ENCODE assay signal across 27 mouse cellular contexts in the genomic region with DNA sequence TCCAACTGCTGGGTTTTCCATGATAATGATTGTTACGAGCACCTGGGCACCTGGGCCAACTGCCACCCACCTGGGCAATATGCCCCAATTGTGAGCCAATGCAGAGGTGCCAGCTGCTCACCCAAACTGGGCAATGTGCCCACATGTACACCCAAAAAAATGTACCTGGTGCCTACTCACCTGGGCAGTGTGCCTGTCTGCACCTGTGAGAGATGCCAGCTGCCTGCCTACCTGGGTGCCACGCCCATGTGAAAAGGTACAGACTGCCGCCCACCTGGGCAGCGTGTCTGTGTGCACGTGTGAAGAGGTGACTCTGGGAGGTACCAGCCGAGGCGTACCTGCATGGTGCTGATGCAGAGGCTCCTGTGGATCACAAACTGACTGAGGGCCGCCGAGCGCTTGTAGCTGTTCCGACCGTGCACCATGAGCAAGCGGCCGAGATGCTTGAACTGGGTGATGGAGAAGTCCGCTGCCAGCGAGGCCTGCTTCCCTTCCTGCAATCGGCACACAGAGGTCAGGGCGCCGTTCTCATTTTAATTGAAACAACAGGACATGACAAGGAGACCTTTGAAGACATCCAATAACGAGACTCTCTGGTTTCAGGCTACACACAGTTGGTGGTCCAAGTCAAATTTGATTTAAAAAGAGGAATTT. TPM values are rescaled to one million over a fixed set of nuclear protein-coding genes. Genes with fewer than 3 reads are reported as not detected.
DNase-seq lines count a peak whose midpoint lies in the region; ATAC-seq and TF ChIP-seq lines count a peak whose summit lies in the region.
"Had no signal": no experiment of that assay in that cellular context is flagged by ENCODE, and none has a peak within 500 bp of the region (broad histone marks: within the 10 kb centered on the region; RNA-seq: fewer than 3 reads in every experiment).

No protein-coding gene starts in this region.

- H3K9ac ChIP-seq in kidney, postnatal 0 days (ENCODE audit: low read depth, low read length): no peak overlapping the region
- H3K9ac ChIP-seq in neural tube, embryonic 15.5 days (replicated peaks): no peak overlapping the region
- H3K9ac ChIP-seq: hindbrain, embryonic 13.5 days; liver, embryonic 15.5 days; lung, embryonic 14.5 days had no signal

- peak; percentile 30 for DNase-seq in embryo, embryonic 10.5 days (ENCODE audit: low spot score)
- no peak for DNase-seq in embryo, embryonic 10 days (ENCODE audit: low spot score)
- DNase-seq in kidney, postnatal 0 days (ENCODE audit: low spot score): peak; percentile 23
- DNase-seq in kidney, adult 8-10 months: no peak
- no peak for DNase-seq in G1E (ENCODE audit: low spot score)
- DNase-seq in fat pad, adult 2 months (ENCODE audit: extremely low read depth, low read depth, low spot score): peak; percentile 54
- DNase-seq: adrenal gland, postnatal 10 days; cerebellum, adult 11 months; cerebellum, adult 9-10 months; cerebellum, postnatal 36 days; gastrocnemius, postnatal 10 days; heart, postnatal 36 days; kidney, postnatal 25 days; liver; lung, embryonic 14.5 days; lung, postnatal 14 days; right cerebral cortex, adult 18-20 months; right cerebral cortex, postnatal 4 days; thymus, adult 2 months; thymus, postnatal 36 days had no signal

- no peak overlapping the region for H3K4me3 ChIP-seq in kidney, postnatal 0 days (replicated peaks; ENCODE audit: low read depth, low read length)
- H3K4me3 ChIP-seq in G1E (ENCODE audit: low read depth, low read length): peak overlapping the region; percentile 40; the same call in 1 of the 2 replicates
- no peak overlapping the region for H3K4me3 ChIP-seq in neural tube, embryonic 15.5 days (replicated peaks)
- H3K4me3 ChIP-seq: hindbrain, embryonic 13.5 days; liver, embryonic 15.5 days had no signal

- H3K9me3 ChIP-seq in kidney, postnatal 0 days (replicated peaks; ENCODE audit: low read length): no peaks in the 10 kb centered on the region
- H3K9me3 ChIP-seq in G1E (replicated peaks): peaks cover 87% of the 10 kb centered on the region
- H3K9me3 ChIP-seq in neural tube, embryonic 15.5 days (replicated peaks): no peaks in the 10 kb centered on the region
- H3K9me3 ChIP-seq: hindbrain, embryonic 13.5 days; liver, embryonic 15.5 days had no signal

- H3K4me1 ChIP-seq in kidney, postnatal 0 days (replicated peaks; ENCODE audit: insufficient read depth, low read length): no peaks in the 10 kb centered on the region
- H3K4me1 ChIP-seq in G1E (ENCODE audit: insufficient read depth, low read depth, low read length): no peaks in the 10 kb centered on the region
- H3K4me1 ChIP-seq in neural tube, embryonic 15.5 days: no peaks in the 10 kb centered on the region
- H3K4me1 ChIP-seq: liver, embryonic 15.5 days had no signal

- H3K27me3 ChIP-seq in kidney, postnatal 0 days (ENCODE audit: insufficient read depth, low read length): no peaks in the 10 kb centered on the region
- H3K27me3 ChIP-seq in G1E (ENCODE audit: insufficient read depth, low read length): no peaks in the 10 kb centered on the region
- H3K27me3 ChIP-seq in neural tube, embryonic 15.5 days (replicated peaks): no peaks in the 10 kb centered on the region
- H3K27me3 ChIP-seq: hindbrain, embryonic 13.5 days; liver, embryonic 15.5 days had no signal

- no peak overlapping the region for H3K27ac ChIP-seq in kidney, postnatal 0 days
- no peak overlapping the region for H3K27ac ChIP-seq in neural tube, embryonic 15.5 days (replicated peaks)
- H3K27ac ChIP-seq: hindbrain, embryonic 13.5 days; liver, embryonic 15.5 days had no signal

- ATAC-seq in kidney, postnatal 0 days (replicated peaks; ENCODE audit: low FRiP score, low read depth): no peak
- no peak for ATAC-seq in G1E (ENCODE audit: extremely low read depth, insufficient number of reproducible peaks, low FRiP score, poor library complexity, severe bottlenecking)
- no peak for ATAC-seq in activated CD4-positive, CD25-positive, alpha-beta regulatory T cell, adult 4 months
- ATAC-seq in neural tube, embryonic 15.5 days (ENCODE audit: low FRiP score): no peak
- ATAC-seq: intestine, postnatal 0 days; midbrain, embryonic 16.5 days had no signal

- no peak overlapping the region for H3K4me2 ChIP-seq in kidney, postnatal 0 days (ENCODE audit: low read length)
- H3K4me2 ChIP-seq in neural tube, embryonic 15.5 days: no peak overlapping the region
- H3K4me2 ChIP-seq: heart, embryonic 11.5 days; hindbrain, embryonic 13.5 days; liver, embryonic 15.5 days; lung, embryonic 14.5 days had no signal

- no peaks in the 10 kb centered on the region for H3K36me3 ChIP-seq in kidney, postnatal 0 days (ENCODE audit: insufficient read depth, low read length)
- H3K36me3 ChIP-seq in G1E (replicated peaks): no peaks in the 10 kb centered on the region
- peaks cover 75% of the 10 kb centered on the region for H3K36me3 ChIP-seq in neural tube, embryonic 15.5 days
- H3K36me3 ChIP-seq: liver, embryonic 15.5 days had no signal

- WGBS in kidney, postnatal 0 days: 70% methylated on average over 20 of the region's 20 CpGs
- WGBS in neural tube, embryonic 15.5 days: 85% methylated on average over 20 of the region's 20 CpGs

- TF ChIP-seq CTCF in kidney, postnatal 0 days (IDR thresholded peaks at IDR 0.05; ENCODE audit: low read depth): no peak
- no peak for TF ChIP-seq CTCF in G1E (IDR thresholded peaks at IDR 0.05; ENCODE audit: low read depth, low read length)

RNA-seq across cellular contexts. Expression of a gene that starts 42.2 kb away (rescaled TPM):
- polyA plus RNA-seq in kidney, postnatal 0 days (2015; fragmentation: Nextera tagmentation; extraction: Ambion mirVana): 2.0 TPM in 2 replicates
- total RNA-seq in G1E (2014; fragmentation: Nextera tagmentation): not detected in 2 replicates
- total RNA-seq in G1E (2017): 0.17 and 0.27 TPM in 2 replicates
- polyA plus RNA-seq in G1E (2012): not detected in 2 replicates
- 10 to 100 TPM; 22.1 to 22.9 TPM for polyA plus RNA-seq in activated CD4-positive, CD25-positive, alpha-beta regulatory T cell, adult 4 months (2017; shearing (Covaris generic))
- polyA plus RNA-seq in neural tube, embryonic 15.5 days (2015; fragmentation: Nextera tagmentation; extraction: Ambion mirVana): 4.8 and 5.6 TPM in 2 replicates

Comparison
In these comparisons a context has a peak if more than half of its experiments do, and no peak if none do; other contexts are left out.
1. DNase-seq: peak in embryo, embryonic 10.5 days (single experiment), kidney, postnatal 0 days (single experiment) and fat pad, adult 2 months (single experiment); none in embryo, embryonic 10 days (single experiment), kidney, adult 8-10 months (0 of 2) and G1E (single experiment).